Mouse (Mus musculus) T-helper 2 cell (primary cell): Measurements from ENCODE around the gene Rab3gap1.

Source experiments
- in situ Hi-C: fragments of 300-600 bp; cut with MboI, MseI; formaldehyde crosslinking; loops from one replicate; pipeline ENCODE4 v1.15.1; 2025; ENCODE audit warnings: high pct_unique_total_duplicates

Gene Rab3gap1

GRCm38 (mm10) chr1:127980911-127981559 lies 112.5 kb downstream of the Rab3gap1 start:
- in situ Hi-C loops = no loop called here

DNA sequence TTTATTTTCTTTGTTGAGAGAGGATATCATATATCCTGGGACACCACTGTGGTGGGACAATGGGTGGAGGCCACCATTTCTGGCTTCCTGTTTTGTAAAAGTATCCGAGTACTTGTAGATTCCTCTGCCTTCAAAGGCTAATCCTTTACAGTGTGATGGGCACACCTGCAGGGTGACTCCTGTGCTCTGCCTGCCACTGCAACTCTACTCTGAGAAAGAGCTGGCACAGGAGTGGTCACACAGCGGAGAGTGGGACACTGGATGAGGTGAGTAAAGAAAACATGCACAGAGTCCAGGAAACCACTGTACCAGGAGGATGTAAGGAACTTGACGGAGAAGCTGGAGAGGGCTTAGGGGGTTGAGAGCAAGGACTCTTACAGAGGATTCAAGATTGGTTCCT lies 113.7 kb downstream of the Rab3gap1 start:
- in situ Hi-C loops = no loop called here

DNA sequence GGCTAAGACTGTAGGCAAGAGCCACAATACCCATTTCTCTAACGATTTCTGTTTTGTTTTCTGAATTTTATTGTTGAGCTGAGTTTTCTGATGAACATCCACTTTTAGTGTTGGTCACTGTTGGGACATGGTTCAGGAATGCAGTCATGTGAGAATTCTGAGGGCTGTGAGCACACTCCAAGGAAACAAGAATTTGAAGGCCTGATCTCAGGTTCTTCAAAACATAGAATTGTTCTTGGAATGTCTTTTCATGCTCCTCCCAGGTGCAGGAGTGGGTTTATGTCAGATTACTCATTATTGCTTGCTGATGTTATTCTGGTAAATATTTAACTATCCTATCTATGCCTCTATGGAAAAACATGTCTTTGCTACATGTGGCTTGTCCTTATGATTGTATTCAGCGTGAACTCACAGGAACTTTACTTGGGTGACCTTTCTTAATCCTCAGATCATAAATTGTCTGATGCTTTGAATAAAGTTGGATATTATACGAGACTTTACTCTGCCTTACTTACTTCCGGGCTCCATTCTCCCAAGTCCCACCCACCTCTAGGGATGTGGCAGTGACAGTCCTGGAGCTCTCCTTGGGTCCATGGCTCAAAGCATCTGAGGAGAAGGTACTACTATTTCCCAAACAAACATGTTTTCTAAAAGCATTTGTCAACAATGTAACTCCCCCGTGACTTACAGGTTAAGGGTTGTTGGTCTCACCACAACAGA lies 114.9 kb downstream of the Rab3gap1 start:
- in situ Hi-C loops = no loop called here

DNA sequence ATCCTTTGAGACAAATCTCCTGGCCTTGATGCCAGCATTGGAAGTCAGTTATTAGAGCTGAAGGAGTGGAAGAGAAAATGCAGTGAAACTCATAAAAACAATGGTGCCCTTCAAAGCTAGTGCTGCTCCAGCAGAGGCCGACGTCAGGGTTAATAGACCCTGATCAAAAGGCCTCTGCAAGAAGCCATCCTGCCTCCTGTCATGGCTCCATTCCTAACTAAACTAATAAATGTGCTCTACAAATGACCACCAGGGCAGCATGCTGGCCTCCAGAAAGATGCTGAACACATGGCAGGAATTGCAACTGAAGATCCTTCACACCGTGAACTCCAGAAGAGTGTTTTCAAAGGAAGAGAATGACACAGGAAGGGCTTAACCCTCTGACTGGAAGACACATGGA lies 116.8 kb downstream of the Rab3gap1 start:
- in situ Hi-C loops = no loop called here

- in situ Hi-C loops = no loop called here
Observed at GRCm38 (mm10) chr1:127988246-127988645, 119.7 kb downstream of the Rab3gap1 start.

- in situ Hi-C loops = no loop called here
Observed at GRCm38 (mm10) chr1:127989387-127989786, 120.8 kb downstream of the Rab3gap1 start.

DNA sequence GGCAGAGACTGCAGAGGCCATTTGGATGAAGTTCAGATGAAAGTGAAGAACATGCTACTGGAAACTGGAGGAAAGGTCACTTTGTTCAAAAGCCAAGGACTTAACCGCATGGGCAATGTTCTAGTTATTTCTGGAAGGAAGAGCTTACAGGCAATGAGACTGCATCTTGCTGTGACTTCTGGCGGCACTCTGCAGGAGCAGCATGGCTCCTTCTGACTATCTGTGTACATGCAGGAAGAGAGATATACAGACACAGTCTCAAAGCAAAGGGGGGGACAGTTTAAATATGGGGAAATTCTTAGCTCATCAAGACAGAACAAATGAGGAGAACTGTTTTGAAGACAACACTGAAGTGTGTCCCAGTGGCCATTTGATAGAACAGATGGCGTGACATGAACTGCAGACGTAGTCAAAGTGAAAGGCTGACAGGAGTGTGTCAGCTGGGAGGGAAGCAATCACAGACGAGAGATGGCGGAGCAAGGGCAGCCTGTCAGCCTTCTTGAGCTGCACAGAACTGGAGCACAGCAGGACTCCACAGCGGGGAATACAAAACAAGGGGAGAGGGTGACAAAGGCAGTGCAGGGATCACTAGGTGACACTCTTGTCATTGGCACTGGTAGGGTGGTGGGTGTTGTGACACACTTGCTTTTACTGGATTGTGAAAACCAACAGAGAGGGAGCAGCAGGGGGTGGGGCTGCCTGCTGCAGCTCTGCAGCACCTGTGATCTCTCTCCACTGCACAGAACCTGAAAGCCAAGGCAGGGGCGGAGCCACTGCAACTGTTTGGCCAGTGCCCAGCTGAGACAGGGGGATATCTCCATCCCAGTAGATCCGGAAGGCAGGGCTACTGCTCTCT lies 121.5 kb downstream of the Rab3gap1 start:
- in situ Hi-C loops = no loop called here
